Mouse (Mus musculus) liver, adult 2 months (tissue): ENCODE measurements around the gene Bptf.

Experiments
- CTCF ChIP-seq: fragments of 200-500 bp; IDR thresholded peaks from 2 replicates; pipeline ENCODE4 v1.5.1; 2011; ENCODE audit warnings: low read depth, low read length, control low read depth
- POLR2A ChIP-seq: fragments of 200-500 bp; IDR thresholded peaks from 2 replicates; pipeline ENCODE4 v1.6.1; 2011; ENCODE audit warnings: low read length, control low read depth; ENCODE audit not compliant: insufficient read depth; ENCODE audit errors: extremely low read depth

DNA sequence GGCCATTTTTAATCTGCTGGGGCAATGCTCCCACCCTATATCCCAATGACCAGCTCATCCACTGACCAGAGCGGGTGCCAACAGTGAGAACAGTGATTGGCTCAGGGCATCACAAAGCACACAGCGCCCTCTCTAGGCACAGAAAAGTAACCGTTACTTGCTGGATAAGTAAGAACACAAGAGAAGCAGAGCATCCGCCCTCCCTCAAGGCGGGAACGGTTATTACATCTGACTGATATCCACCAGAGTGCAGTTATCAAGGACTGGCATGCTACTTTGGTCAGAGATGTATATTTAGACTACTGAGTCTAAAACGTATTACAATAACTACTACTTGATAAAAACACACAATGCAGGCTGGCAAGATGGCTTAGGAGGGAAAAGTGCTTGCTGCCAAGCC, 39.3 kb downstream of the Bptf start:
- no peak for TF ChIP-seq POLR2A
- TF ChIP-seq CTCF = no peak
